Mouse (Mus musculus) adrenal gland (tissue): ENCODE measurements at regions not wholly inside any gene's neighbourhood (a gene's known extent, or its start where the extent isn't known, plus 50 kb on each side); places are given as distances from the start of the nearest gene placed in this dataset.

Experiments used
- intact Hi-C: fragments of 180-260 bp; cut with DNase I; formaldehyde crosslinking; loops from one replicate; pipeline ENCODE4 v1.15.1; 2025

DNA sequence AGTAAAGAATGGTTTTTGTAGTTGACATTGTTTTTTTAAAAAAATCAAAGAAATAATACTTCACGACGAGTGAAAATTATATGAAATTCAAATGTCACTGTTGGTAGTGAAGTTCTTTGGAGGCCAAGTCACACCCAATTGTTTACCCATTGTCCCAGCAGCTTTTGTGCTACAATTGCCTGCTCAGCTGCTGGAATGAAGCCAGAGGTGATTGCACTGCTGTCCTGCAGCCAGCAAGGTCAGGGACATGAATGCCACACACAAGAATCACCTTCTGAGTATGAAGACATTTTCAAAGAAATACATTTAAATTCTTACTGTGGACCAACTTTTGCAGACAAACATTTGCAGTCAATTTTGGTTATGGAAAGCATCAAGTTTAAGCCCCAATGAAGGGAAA, 215.9 kb upstream of the Prdm1 start:
- intact Hi-C loops: no loop called here

GRCm38 (mm10) chr10:44733641-44734040, 205.3 kb upstream of the Prdm1 start:
- intact Hi-C loops: no loop called here

GRCm38 (mm10) chr10:44730721-44731120, 202.4 kb upstream of the Prdm1 start:
- intact Hi-C loops: no loop called here

DNA sequence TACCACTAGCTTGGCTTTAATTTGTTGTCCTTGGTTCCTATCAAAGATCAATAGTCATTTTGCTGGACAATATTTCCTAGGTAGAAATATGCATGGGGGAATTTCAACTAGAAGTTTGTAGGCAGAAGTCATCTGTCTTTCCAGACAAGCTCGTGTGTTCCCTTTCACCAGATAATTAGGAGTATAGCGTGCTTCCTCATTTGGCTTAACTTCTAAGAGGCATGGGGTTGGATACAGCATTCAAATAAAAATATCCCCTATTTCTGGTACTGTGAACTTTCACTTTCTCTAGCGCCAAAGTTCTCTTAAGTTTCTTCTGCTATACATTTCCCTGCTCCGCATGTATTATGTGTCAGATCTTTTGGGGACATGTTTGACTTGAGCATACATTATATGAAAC, 200.7 kb upstream of the Prdm1 start:
- intact Hi-C loops: no loop called here

GRCm38 (mm10) chr10:44724575-44724974, 196.3 kb upstream of the Prdm1 start:
- intact Hi-C loops: no loop called here

DNA sequence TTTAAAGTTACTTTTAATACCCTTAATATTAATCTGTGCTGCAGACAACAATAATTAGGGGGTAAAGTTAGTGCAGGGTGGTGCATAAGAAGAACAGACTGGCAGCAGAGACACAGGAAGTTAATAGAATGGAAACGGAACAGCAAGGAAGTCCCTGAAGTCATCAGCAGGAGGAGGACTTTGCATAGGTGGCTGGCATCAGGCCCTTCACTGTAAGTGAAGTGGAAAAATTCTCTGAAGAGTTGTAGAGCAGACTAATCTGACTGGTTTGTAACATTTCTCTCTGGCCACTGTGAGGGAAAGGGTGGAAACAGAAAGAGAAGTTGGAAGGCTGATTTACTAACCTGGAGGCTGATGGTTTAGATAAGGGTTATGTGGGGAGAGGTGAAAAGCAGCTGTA, 195.5 kb upstream of the Prdm1 start:
- intact Hi-C loops: no loop called here

DNA sequence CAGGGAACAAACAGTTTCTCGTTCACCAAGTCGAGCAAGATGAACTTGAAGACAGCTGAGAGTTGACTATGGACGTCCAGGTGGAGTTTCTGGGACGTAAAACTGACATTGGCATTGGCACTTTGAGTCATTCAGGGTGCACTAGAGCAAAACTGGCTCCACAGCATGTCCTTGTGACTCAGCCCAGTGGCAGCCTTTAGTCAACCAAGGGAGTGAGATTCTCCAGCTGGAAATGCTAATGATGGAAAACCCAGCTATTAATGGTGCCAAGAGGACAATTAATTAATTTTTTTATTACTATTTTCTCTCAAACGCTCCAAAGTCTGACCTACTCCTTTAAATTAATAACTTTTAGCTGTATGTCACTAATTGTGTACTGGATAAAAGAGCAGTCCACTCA, 195.0 kb upstream of the Prdm1 start:
- intact Hi-C loops: no loop called here

- intact Hi-C loops: no loop called here
Observed at GRCm38 (mm10) chr10:44721670-44722069, 193.4 kb upstream of the Prdm1 start.

GRCm38 (mm10) chr10:44716612-44717011, 188.3 kb upstream of the Prdm1 start:
- intact Hi-C loops: no loop called here

- intact Hi-C loops: no loop called here
Observed at GRCm38 (mm10) chr10:44715902-44716301, 187.6 kb upstream of the Prdm1 start.

GRCm38 (mm10) chr10:44708830-44709229, 180.5 kb upstream of the Prdm1 start:
- intact Hi-C loops: no loop called here

GRCm38 (mm10) chr10:44704143-44704542, 175.8 kb upstream of the Prdm1 start:
- intact Hi-C loops: loop anchor here (5.0 kb wide), 1 partner anchor 43 kb away; no protein-coding TSS in a partner anchor

DNA sequence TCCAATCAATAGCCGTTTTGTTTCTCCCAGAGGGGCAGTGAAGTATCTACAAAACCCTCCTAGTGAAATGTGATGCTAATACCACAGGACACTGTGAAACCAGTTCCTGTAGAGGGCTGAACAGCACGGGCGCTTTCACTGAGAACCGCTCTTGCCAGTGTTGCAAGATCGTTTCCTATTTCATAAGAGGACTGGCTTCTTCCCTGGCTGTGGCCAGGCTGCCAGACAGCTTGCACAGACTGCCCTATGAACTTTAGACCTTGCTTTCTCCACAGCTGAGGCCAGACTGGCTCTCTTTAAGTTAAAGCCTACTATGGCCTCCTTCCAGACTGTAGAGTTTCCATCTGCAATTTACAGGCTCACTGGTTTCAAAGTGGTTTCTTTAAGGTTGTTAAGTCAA, 173.8 kb upstream of the Prdm1 start:
- intact Hi-C loops: loop anchor here (5.0 kb wide), 1 partner anchor 45 kb away; no protein-coding TSS in a partner anchor

- intact Hi-C loops: loop anchor here (5.0 kb wide), 1 partner anchor 47 kb away; no protein-coding TSS in a partner anchor
Observed at GRCm38 (mm10) chr10:44699988-44700537, 171.8 kb upstream of the Prdm1 start.

- intact Hi-C loops: no loop called here
Observed at GRCm38 (mm10) chr10:44697966-44698365, 169.7 kb upstream of the Prdm1 start.

DNA sequence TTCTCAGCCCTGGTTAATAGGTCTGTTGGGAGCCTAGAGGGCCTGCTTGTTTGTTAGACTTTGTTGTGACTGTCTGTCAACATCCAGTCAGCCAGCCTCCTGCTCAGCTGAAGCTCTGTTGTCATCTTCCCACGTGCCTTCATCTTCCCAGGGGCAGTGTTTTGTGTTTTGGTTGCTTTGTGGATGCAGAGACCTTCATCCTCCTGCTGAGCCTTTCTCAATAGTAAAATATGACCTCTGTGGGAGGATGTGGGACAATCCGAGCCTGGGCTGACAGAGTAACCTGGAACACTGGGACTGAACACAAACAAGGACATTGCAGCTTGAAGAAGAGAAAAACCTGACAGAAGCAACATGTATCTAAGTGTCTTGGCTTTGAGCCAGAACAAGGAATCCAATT, 168.7 kb upstream of the Prdm1 start:
- intact Hi-C loops: no loop called here

GRCm38 (mm10) chr10:44691590-44692327, 163.5 kb upstream of the Prdm1 start:
- intact Hi-C loops: no loop called here

- intact Hi-C loops: no loop called here
Observed at GRCm38 (mm10) chr10:44688555-44688954, 160.3 kb upstream of the Prdm1 start.

GRCm38 (mm10) chr10:44686055-44686454, 157.8 kb upstream of the Prdm1 start:
- intact Hi-C loops: no loop called here

DNA sequence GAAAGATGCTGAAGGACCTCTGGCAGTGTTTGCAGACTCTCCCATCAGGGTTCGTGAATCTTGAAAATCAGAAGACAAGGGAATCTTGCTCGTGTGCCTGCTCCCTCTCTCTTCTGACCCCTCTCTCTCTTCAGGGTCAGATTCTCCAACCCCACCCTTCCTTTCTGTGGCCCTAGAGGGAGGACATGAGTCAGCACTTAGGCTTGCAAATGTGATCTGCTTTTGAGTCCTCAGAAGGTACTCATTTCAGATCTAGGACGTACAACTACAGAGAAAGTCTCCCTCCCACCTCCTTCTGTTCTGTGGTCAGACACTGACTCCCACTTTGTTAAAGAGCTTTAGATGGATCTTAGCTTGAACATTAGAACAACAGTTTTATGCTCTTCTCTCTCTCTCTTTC, 156.9 kb upstream of the Prdm1 start:
- intact Hi-C loops: no loop called here

DNA sequence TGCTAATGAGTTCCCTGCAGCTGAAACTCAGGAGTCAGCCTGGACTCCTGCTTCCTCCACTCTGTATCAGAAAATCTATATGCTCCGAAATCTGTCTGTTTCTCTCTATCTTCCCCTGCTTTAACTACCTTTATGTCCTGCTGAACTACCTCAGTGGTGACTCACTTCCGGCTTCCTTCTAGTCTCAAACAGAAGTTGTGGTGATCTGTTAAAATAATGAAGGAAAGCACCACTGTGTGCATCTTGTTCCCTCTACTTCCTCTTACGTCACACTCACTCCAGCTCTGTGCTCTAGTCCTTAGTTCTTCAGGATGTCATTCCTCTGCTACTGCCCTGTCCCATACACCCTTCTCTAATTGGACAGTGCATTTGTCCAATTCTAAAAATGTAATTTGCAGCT, 148.2 kb upstream of the Prdm1 start:
- intact Hi-C loops: no loop called here

- intact Hi-C loops: no loop called here
Observed at GRCm38 (mm10) chr10:44665509-44666144, 137.3 kb upstream of the Prdm1 start.

GRCm38 (mm10) chr10:44659499-44659898, 131.2 kb upstream of the Prdm1 start:
- intact Hi-C loops: no loop called here
